Mouse (Mus musculus): Measurements from ENCODE around the gene Pdzd3.
"Not testable (repeated sequence)": the region's sequence is repeated elsewhere in the genome, so short reads cannot be mapped to it uniquely, and the experiment has no call there.

- not testable (repeated sequence) for TF ChIP-seq POLR2A (IDR thresholded peaks at IDR 0.05; ENCODE audit: borderline replicate concordance, low read depth, low read length); CTCF (IDR thresholded peaks at IDR 0.05; ENCODE audit: low read depth, low read length)
Observed at GRCm38 (mm10) chr9:44300001-44300400, 48.7 kb upstream of the Pdzd3 start.

All from bone marrow macrophage, adult 2 months (primary cell).